Mouse (Mus musculus) heart, postnatal 0 days (tissue): Measurements from ENCODE around the gene Rorc.

Source experiments
- CTCF ChIP-seq: IDR thresholded peaks from 2 replicates; pipeline ENCODE4 v1.5.1; 2016; ENCODE audit warnings: antibody characterized with exemption, control low read depth, low read depth
- EP300 ChIP-seq: IDR thresholded peaks from 2 replicates; pipeline ENCODE4 v1.6.1; 2016; ENCODE audit warnings: antibody characterized with exemption, low read depth

GRCm38 (mm10) chr3:94377028-94377923 lies 4.7 kb downstream of the Rorc start:
- TF ChIP-seq EP300, result no peak
- TF ChIP-seq CTCF, result no peak
